Mouse (Mus musculus): ENCODE data around the gene Nploc4. TPM values are rescaled to one million over a fixed set of nuclear protein-coding genes. Genes with fewer than 3 reads are reported as not detected.

Gene Nploc4
- total and polyA plus RNA-seq, 3 experiments, result 40.6 to 115 (median 50.4) TPM

DNA sequence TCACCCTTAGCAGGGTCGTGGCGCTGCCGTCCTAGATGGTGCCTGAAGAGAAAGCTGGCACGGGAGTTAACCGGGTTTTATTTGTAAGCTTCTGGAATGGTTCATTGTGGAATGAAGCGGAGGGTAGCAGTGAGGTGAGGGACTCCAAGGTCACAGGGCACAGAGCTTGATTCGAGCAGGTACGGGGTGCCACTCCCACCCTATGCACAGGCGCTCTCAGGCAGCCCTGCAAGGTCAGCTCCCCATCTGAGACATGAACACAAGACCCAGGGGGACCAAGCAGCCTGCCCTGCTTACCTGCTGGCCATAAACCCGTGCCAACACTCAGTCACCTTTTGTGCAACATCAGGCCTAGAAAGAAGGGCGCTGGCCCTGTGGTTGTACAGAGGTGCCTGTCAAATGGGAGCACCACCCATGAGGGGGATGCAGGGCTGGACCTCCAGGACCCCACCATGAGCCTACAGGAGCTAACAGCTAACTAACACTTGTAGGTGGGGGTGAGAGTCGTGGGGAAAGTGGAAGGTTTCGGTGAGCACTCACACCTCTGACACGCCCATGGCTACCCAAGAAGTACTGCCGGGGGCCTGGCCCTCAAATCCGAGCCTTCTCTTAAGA is 88.0 kb downstream of the Nploc4 start (continued):
- TF ChIP-seq ZMIZ1 (IDR thresholded peaks at IDR 0.05; ENCODE audit: low read depth, low read length), result peak; percentile 17; the same call in 1 of the 2 replicates
- no peak for TF ChIP-seq ETS1 (conservative IDR thresholded peaks at IDR 0.05; ENCODE audit: low read depth, low read length)
- TF ChIP-seq HCFC1 (IDR thresholded peaks at IDR 0.05; ENCODE audit: low read depth, low read length), result peak; percentile 3; the same call in 1 of the 2 replicates
- no peak for TF ChIP-seq E2F4 (IDR thresholded peaks at IDR 0.05; ENCODE audit: insufficient replicate concordance, low read depth, low read length)
- no peak for TF ChIP-seq CHD2 (IDR thresholded peaks at IDR 0.05; ENCODE audit: low read length)
- TF ChIP-seq JUND (conservative IDR thresholded peaks at IDR 0.05; ENCODE audit: low read depth, low read length), result no peak
- TF ChIP-seq MEF2A (IDR thresholded peaks at IDR 0.05; ENCODE audit: borderline replicate concordance, low read depth, low read length), result no peak; the same call in 1 of the 2 replicates
- TF ChIP-seq UBTF (IDR thresholded peaks at IDR 0.05; ENCODE audit: low read depth, low read length), result no peak
- TF ChIP-seq ELF1 (IDR thresholded peaks at IDR 0.05; ENCODE audit: low read depth, low read length), result no peak
- no peak for TF ChIP-seq MYC (IDR thresholded peaks at IDR 0.05; ENCODE audit: low read depth, low read length)
- TF ChIP-seq KAT2A (IDR thresholded peaks at IDR 0.05; ENCODE audit: insufficient replicate concordance, low read length), result no peak
- 0 out of 2 replicates have a peak, but pooled peaks have one; percentile 6 for TF ChIP-seq MAZ (IDR thresholded peaks at IDR 0.05; ENCODE audit: low read depth, low read length)

DNA sequence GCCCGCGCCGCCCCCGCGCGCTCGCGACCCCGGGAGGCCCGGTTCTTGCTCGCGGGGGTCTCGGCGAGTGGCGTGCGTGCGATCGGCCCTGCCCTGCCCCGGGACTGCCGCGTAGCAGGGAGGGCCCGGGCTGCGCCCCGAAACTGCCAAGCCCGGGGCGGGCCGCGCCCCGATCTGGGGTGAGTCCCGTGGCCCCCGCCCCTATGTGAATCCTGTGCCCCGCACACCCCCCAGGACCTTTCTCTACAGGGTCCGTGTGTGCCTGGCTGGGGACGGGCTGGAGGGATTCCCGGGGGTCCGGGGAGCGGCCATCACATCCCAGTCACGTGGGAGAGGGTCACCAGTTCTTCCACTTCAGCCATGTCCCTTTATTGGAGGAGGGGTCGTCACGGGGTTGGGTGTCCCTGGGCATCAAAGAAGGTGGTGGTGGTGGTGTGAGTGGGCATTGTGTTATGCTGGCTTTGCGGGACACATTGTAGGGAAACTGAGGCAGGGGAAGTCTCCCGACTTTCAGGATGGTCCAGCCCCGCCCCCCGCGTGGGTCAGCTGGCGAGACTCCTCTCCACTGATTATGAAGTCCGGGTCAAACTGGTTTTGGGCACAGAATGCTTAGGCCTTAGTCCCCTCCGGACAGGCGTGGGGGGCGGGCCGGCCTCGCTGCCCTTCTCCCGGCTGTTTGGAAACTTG is 88.7 kb downstream of the Nploc4 start:
- no peaks in the 10 kb centered on the region for H3K27me3 ChIP-seq (replicated peaks)
- peak overlapping the region; percentile 80 for H3K27ac ChIP-seq (ENCODE audit: insufficient read depth, low read depth)
- H3K9me3 ChIP-seq (replicated peaks; ENCODE audit: low read length), result no peaks in the 10 kb centered on the region
- H3K4me3 ChIP-seq (replicated peaks in 1 of 3; ENCODE audit: low read depth in 2 of 3, low read length in 2 of 3, poor library complexity in 1 of 3), result peak overlapping the region; percentile 78 to 98 (median 85)
- peaks cover 17% of the 10 kb centered on the region for H3K79me2 ChIP-seq (replicated peaks; ENCODE audit: control insufficient read depth, extremely low read depth, insufficient read depth, poor library complexity, severe bottlenecking)
- peaks cover 18 to 22% of the 10 kb centered on the region in 2 experiments for H3K36me3 ChIP-seq (replicated peaks in 1 of 2; ENCODE audit: control insufficient read depth in 1 of 2, insufficient read depth in 1 of 2, low read length in 1 of 2)
- dilution Hi-C loops (cut with MboI; ENCODE audit: extremely low pct_ligation_motif_present, extremely low pct_unique_long_range_greater_than_20kb, low sequenced_read_pairs) (no loop called here), in situ Hi-C loops (cut with MboI; ENCODE audit: low pct_ligation_motif_present, low pct_unique_long_range_greater_than_20kb, low sequenced_read_pairs) (no loop called here)
- no peak for DNase-seq (ENCODE audit: extremely low read depth)
- peaks cover 19 to 49% of the 10 kb centered on the region in 2 experiments for H3K4me1 ChIP-seq (ENCODE audit: control insufficient read depth in 1 of 2, insufficient read depth in 2 of 2)
- peak overlapping the region; percentile 78 for H3K4me2 ChIP-seq (ENCODE audit: insufficient read depth, low read depth, poor library complexity, severe bottlenecking)
- H3K9ac ChIP-seq (ENCODE audit: insufficient read depth, low read depth), result peak overlapping the region; percentile 96
- 0 out of 2 replicates have a peak, but pooled peaks have one; percentile 87 for TF ChIP-seq CHD1 (IDR thresholded peaks at IDR 0.05; ENCODE audit: low read depth, low read length)
- TF ChIP-seq KAT2A (IDR thresholded peaks at IDR 0.05; ENCODE audit: insufficient replicate concordance, low read length), result no peak
- peak; percentile 61; the same call in 1 of the 2 replicates for TF ChIP-seq MYC (IDR thresholded peaks at IDR 0.05; ENCODE audit: low read depth, low read length)
- 0 out of 2 replicates have a peak, but pooled peaks have one; percentile 27 for TF ChIP-seq UBTF (IDR thresholded peaks at IDR 0.05; ENCODE audit: low read depth, low read length)
- peak; percentile 60 for TF ChIP-seq USF2 (conservative IDR thresholded peaks at IDR 0.05; ENCODE audit: low read depth, low read length)
- peak; percentile 81 for TF ChIP-seq USF1 (IDR thresholded peaks at IDR 0.05; ENCODE audit: low read depth, low read length)
- TF ChIP-seq MAZ (IDR thresholded peaks at IDR 0.05; ENCODE audit: low read depth, low read length), result 0 out of 2 replicates have a peak, but pooled peaks have one; percentile 60
- TF ChIP-seq RAD21 (IDR thresholded peaks at IDR 0.05; ENCODE audit: low read depth, low read length), result no peak
- no peak for TF ChIP-seq SMC3 (IDR thresholded peaks at IDR 0.05; ENCODE audit: low read depth, low read length)
- TF ChIP-seq JUND (conservative IDR thresholded peaks at IDR 0.05; ENCODE audit: low read depth, low read length), result no peak
- no peak for TF ChIP-seq POLR2AphosphoS2 (IDR thresholded peaks at IDR 0.05; ENCODE audit: low read depth, low read length)
- TF ChIP-seq IRF4 (IDR thresholded peaks at IDR 0.05; ENCODE audit: low read depth, low read length), result no peak
- TF ChIP-seq MEF2A (IDR thresholded peaks at IDR 0.05; ENCODE audit: borderline replicate concordance, low read depth, low read length), result no peak
- TF ChIP-seq NRF1 (IDR thresholded peaks at IDR 0.05; ENCODE audit: low read depth, low read length), result 0 out of 2 replicates have a peak, but pooled peaks have one; percentile 2
- TF ChIP-seq POLR2A (IDR thresholded peaks at IDR 0.05; ENCODE audit: low read depth, low read length), result no peak; the same call in 1 of the 2 replicates
- peak; percentile 28; the same call in 1 of the 2 replicates for TF ChIP-seq TCF12 (IDR thresholded peaks at IDR 0.05; ENCODE audit: low read depth, low read length)
- TF ChIP-seq ZC3H11A (IDR thresholded peaks at IDR 0.05; ENCODE audit: low read depth, low read length), result no peak
- no peak for TF ChIP-seq JUN (IDR thresholded peaks at IDR 0.05; ENCODE audit: insufficient read depth, low read depth, low read length)
- no peak for TF ChIP-seq ZKSCAN1 (IDR thresholded peaks at IDR 0.05; ENCODE audit: borderline replicate concordance, low read depth, low read length)
- TF ChIP-seq RCOR1 (conservative IDR thresholded peaks at IDR 0.05; ENCODE audit: low read depth, low read length), result no peak
- no peak for TF ChIP-seq TBP (conservative IDR thresholded peaks at IDR 0.05; ENCODE audit: low read depth, low read length)
- TF ChIP-seq HCFC1 (IDR thresholded peaks at IDR 0.05; ENCODE audit: low read depth, low read length), result peak; percentile 19; the same call in 1 of the 2 replicates
- TF ChIP-seq NELFE (IDR thresholded peaks at IDR 0.05; ENCODE audit: low read depth, low read length), result no peak
- TF ChIP-seq GABPA (IDR thresholded peaks at IDR 0.05; ENCODE audit: insufficient replicate concordance, low read depth, low read length), result no peak
- no peak for TF ChIP-seq E2F4 (IDR thresholded peaks at IDR 0.05; ENCODE audit: insufficient replicate concordance, low read depth, low read length)
- peak; percentile 71 for TF ChIP-seq MXI1 (IDR thresholded peaks at IDR 0.05; ENCODE audit: low read depth, low read length)
- no peak for TF ChIP-seq CTCF (conservative IDR thresholded peaks at IDR 0.05 in 1 of 2, IDR thresholded peaks at IDR 0.05 in 1 of 2; ENCODE audit: low read depth in 2 of 2, low read length in 2 of 2)
- no peak for TF ChIP-seq EP300 (IDR thresholded peaks at IDR 0.05; ENCODE audit: low read length)
- TF ChIP-seq ETS1 (conservative IDR thresholded peaks at IDR 0.05; ENCODE audit: low read depth, low read length), result no peak

All from CH12.LX (cell line).